Mouse (Mus musculus): Measurements from ENCODE around the gene Dhrs1. TPM values are rescaled to one million over a fixed set of nuclear protein-coding genes. Genes with fewer than 3 reads are reported as not detected.

Gene Dhrs1
- polyA plus RNA-seq, 1 experiment from 2014 or later = 60.3 TPM

- Histone ChIP-seq H3K27ac (ENCODE audit: low read depth, low read length) (peak within 1 kb of the TSS; percentile 48; the same call in 1 of the 2 replicates), H3K36me3 (ENCODE audit: control insufficient read depth, insufficient read depth, low read length) (peaks cover 12% of the 10 kb centered on the region), H3K4me2 (peak within 1 kb of the TSS; percentile 65), H3K27me3 (ENCODE audit: control insufficient read depth, insufficient read depth, low read length) (no peaks in the 10 kb centered on the region), H3K9ac (ENCODE audit: low read depth, low read length) (peak within 1 kb of the TSS; percentile 81), H3K4me3 (ENCODE audit: low read depth, low read length) (peak within 1 kb of the TSS; percentile 77), H3K9me3 (replicated peaks; ENCODE audit: control insufficient read depth, low read length) (no peaks in the 10 kb centered on the region), H3K4me1 (ENCODE audit: control insufficient read depth, insufficient read depth, low read length) (no peaks in the 10 kb centered on the region)
- WGBS (ENCODE audit: insufficient replicate concordance) = under 1% methylated on average over 49 of the region's 50 CpGs
- ATAC-seq (replicated peaks; ENCODE audit: insufficient number of reproducible peaks, low FRiP score, low TSS enrichment) = peak; percentile 85
Measured at GRCm38 (mm10) chr14:55721700-55722437, 23.6 kb downstream of the Dhrs1 start, which contains the start of gene Rabggta. TSS of gene Rabggta (minus strand) at chr14:55722263.

- peak overlapping the region; percentile 65 for H3K4me2 ChIP-seq
- H3K36me3 ChIP-seq (ENCODE audit: control insufficient read depth, insufficient read depth, low read length) = peaks cover 12% of the 10 kb centered on the region
- no peak for ATAC-seq (replicated peaks; ENCODE audit: insufficient number of reproducible peaks, low FRiP score, low TSS enrichment)
- H3K27ac ChIP-seq (ENCODE audit: low read depth, low read length) = no peak overlapping the region
- H3K4me3 ChIP-seq (ENCODE audit: low read depth, low read length) = no peak overlapping the region
- 77% methylated on average over 6 of the region's 6 CpGs for WGBS (ENCODE audit: insufficient replicate concordance)
- H3K4me1 ChIP-seq (ENCODE audit: control insufficient read depth, insufficient read depth, low read length) = no peaks in the 10 kb centered on the region
- H3K27me3 ChIP-seq (ENCODE audit: control insufficient read depth, insufficient read depth, low read length) = no peaks in the 10 kb centered on the region
- no peaks in the 10 kb centered on the region for H3K9me3 ChIP-seq (replicated peaks; ENCODE audit: control insufficient read depth, low read length)
- peak overlapping the region; percentile 81 for H3K9ac ChIP-seq (ENCODE audit: low read depth, low read length)
Measured at GRCm38 (mm10) chr14:55721076-55721475, 24.4 kb downstream of the Dhrs1 start.

- Histone ChIP-seq H3K9ac (ENCODE audit: low read depth, low read length) (no peak overlapping the region), H3K27ac (ENCODE audit: low read depth, low read length) (no peak overlapping the region), H3K4me1 (ENCODE audit: control insufficient read depth, insufficient read depth, low read length) (no peaks in the 10 kb centered on the region), H3K9me3 (replicated peaks; ENCODE audit: control insufficient read depth, low read length) (no peaks in the 10 kb centered on the region), H3K36me3 (ENCODE audit: control insufficient read depth, insufficient read depth, low read length) (peaks cover 12% of the 10 kb centered on the region), H3K27me3 (ENCODE audit: control insufficient read depth, insufficient read depth, low read length) (no peaks in the 10 kb centered on the region), H3K4me2 (no peak overlapping the region; the same call in 1 of the 2 replicates), H3K4me3 (ENCODE audit: low read depth, low read length) (no peak overlapping the region)
- 90% methylated on average over 12 of the region's 12 CpGs for WGBS (ENCODE audit: insufficient replicate concordance)
- ATAC-seq (replicated peaks; ENCODE audit: insufficient number of reproducible peaks, low FRiP score, low TSS enrichment) = no peak
Measured at GRCm38 (mm10) chr14:55720666-55721065, 24.8 kb downstream of the Dhrs1 start.

GRCm38 (mm10) chr14:55719737-55720136, 25.8 kb downstream of the Dhrs1 start:
- Histone ChIP-seq H3K27me3 (ENCODE audit: control insufficient read depth, insufficient read depth, low read length) (no peaks in the 10 kb centered on the region), H3K4me3 (ENCODE audit: low read depth, low read length) (no peak overlapping the region), H3K4me2 (no peak overlapping the region), H3K27ac (ENCODE audit: low read depth, low read length) (no peak overlapping the region), H3K9me3 (replicated peaks; ENCODE audit: control insufficient read depth, low read length) (no peaks in the 10 kb centered on the region), H3K4me1 (ENCODE audit: control insufficient read depth, insufficient read depth, low read length) (no peaks in the 10 kb centered on the region), H3K36me3 (ENCODE audit: control insufficient read depth, insufficient read depth, low read length) (peaks cover 12% of the 10 kb centered on the region), H3K9ac (ENCODE audit: low read depth, low read length) (no peak overlapping the region)
- 82% methylated on average over 6 of the region's 6 CpGs for WGBS (ENCODE audit: insufficient replicate concordance)
- no peak for ATAC-seq (replicated peaks; ENCODE audit: insufficient number of reproducible peaks, low FRiP score, low TSS enrichment)

DNA sequence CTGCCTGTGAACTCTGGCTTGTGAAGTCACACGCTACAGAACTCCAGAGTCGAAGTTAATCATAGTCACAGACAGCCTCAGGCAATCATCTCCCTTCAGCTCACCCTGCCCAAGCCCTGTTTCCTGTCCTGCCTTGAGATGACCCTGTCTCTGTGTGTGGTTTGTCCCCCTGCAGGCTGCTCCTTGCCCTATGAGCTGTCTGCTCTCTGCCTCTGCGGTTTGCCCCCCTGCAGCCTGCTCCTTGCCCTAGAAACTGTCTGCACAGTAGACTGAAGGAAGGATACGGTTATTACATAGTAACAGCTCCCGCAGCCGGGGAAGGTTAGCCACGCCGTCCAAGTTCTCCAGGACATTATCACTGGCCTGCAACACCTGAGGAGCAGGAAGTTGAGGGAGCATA, 28.6 kb downstream of the Dhrs1 start:
- peaks cover 19% of the 10 kb centered on the region for H3K27me3 ChIP-seq (ENCODE audit: control insufficient read depth, insufficient read depth, low read length)
- H3K9ac ChIP-seq (ENCODE audit: low read depth, low read length) = no peak overlapping the region
- no peak overlapping the region for H3K4me2 ChIP-seq
- WGBS (ENCODE audit: insufficient replicate concordance) = 75% methylated on average over 8 of the region's 8 CpGs
- no peak overlapping the region for H3K27ac ChIP-seq (ENCODE audit: low read depth, low read length)
- H3K4me3 ChIP-seq (ENCODE audit: low read depth, low read length) = no peak overlapping the region
- no peak for ATAC-seq (replicated peaks; ENCODE audit: insufficient number of reproducible peaks, low FRiP score, low TSS enrichment)
- no peaks in the 10 kb centered on the region for H3K9me3 ChIP-seq (replicated peaks; ENCODE audit: control insufficient read depth, low read length)
- peaks cover 8% of the 10 kb centered on the region; the same call in 1 of the 2 replicates for H3K4me1 ChIP-seq (ENCODE audit: control insufficient read depth, insufficient read depth, low read length)
- peaks cover 12% of the 10 kb centered on the region for H3K36me3 ChIP-seq (ENCODE audit: control insufficient read depth, insufficient read depth, low read length)

GRCm38 (mm10) chr14:55716271-55716670, 29.2 kb downstream of the Dhrs1 start:
- H3K4me2 ChIP-seq = no peak overlapping the region
- H3K36me3 ChIP-seq (ENCODE audit: control insufficient read depth, insufficient read depth, low read length) = peaks cover 12% of the 10 kb centered on the region
- WGBS (ENCODE audit: insufficient replicate concordance) = 82% methylated on average over 6 of the region's 6 CpGs
- no peak overlapping the region for H3K4me3 ChIP-seq (ENCODE audit: low read depth, low read length)
- H3K4me1 ChIP-seq (ENCODE audit: control insufficient read depth, insufficient read depth, low read length) = peaks cover 8% of the 10 kb centered on the region; the same call in 1 of the 2 replicates
- no peak for ATAC-seq (replicated peaks; ENCODE audit: insufficient number of reproducible peaks, low FRiP score, low TSS enrichment)
- H3K9me3 ChIP-seq (replicated peaks; ENCODE audit: control insufficient read depth, low read length) = no peaks in the 10 kb centered on the region
- peaks cover 25% of the 10 kb centered on the region for H3K27me3 ChIP-seq (ENCODE audit: control insufficient read depth, insufficient read depth, low read length)
- H3K27ac ChIP-seq (ENCODE audit: low read depth, low read length) = no peak overlapping the region
- no peak overlapping the region for H3K9ac ChIP-seq (ENCODE audit: low read depth, low read length)

- Histone ChIP-seq H3K27me3 (ENCODE audit: control insufficient read depth, insufficient read depth, low read length) (peaks cover 27% of the 10 kb centered on the region), H3K4me2 (no peak overlapping the region), H3K9ac (ENCODE audit: low read depth, low read length) (no peak overlapping the region), H3K9me3 (replicated peaks; ENCODE audit: control insufficient read depth, low read length) (no peaks in the 10 kb centered on the region), H3K36me3 (ENCODE audit: control insufficient read depth, insufficient read depth, low read length) (peaks cover 8% of the 10 kb centered on the region), H3K27ac (ENCODE audit: low read depth, low read length) (no peak overlapping the region), H3K4me1 (ENCODE audit: control insufficient read depth, insufficient read depth, low read length) (peaks cover 8% of the 10 kb centered on the region; the same call in 1 of the 2 replicates), H3K4me3 (ENCODE audit: low read depth, low read length) (no peak overlapping the region)
- ATAC-seq (replicated peaks; ENCODE audit: insufficient number of reproducible peaks, low FRiP score, low TSS enrichment) = no peak
- 35% methylated on average over 6 of the region's 6 CpGs for WGBS (ENCODE audit: insufficient replicate concordance)
Measured at GRCm38 (mm10) chr14:55714893-55715292, 30.6 kb downstream of the Dhrs1 start.

DNA sequence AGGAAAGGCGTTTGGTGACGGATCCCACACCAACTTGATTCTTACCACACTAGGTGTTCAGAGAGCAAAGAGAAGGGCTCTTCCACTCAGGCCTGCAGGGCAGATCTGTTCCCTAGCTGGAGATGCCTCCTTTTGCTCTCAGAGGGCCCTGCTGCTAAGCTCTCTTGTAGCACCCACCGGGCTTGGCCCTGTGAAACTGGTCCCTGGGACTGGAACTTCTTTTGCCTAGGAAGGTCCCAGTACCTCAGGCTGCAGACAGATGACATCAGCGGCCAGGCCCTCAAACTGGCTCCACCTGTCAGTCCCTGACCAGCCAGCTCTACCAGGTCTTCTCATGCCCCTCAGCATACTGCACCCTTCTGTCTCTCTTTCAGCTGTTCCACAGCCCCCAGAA, 31.8 kb downstream of the Dhrs1 start, which contains the start of gene Tgm1:
Tgm1 (minus strand) TSS at position 198 of the 394 bp plus-strand sequence.
- Histone ChIP-seq H3K4me1 (ENCODE audit: control insufficient read depth, insufficient read depth, low read length) (peaks cover 8% of the 10 kb centered on the region; the same call in 1 of the 2 replicates), H3K27ac (ENCODE audit: low read depth, low read length) (no peak within 1 kb of the TSS), H3K9ac (ENCODE audit: low read depth, low read length) (no peak within 1 kb of the TSS), H3K27me3 (ENCODE audit: control insufficient read depth, insufficient read depth, low read length) (peaks cover 27% of the 10 kb centered on the region), H3K9me3 (replicated peaks; ENCODE audit: control insufficient read depth, low read length) (no peaks in the 10 kb centered on the region), H3K4me2 (peak within 1 kb of the TSS; percentile 62), H3K36me3 (ENCODE audit: control insufficient read depth, insufficient read depth, low read length) (peaks cover 8% of the 10 kb centered on the region), H3K4me3 (ENCODE audit: low read depth, low read length) (peak within 1 kb of the TSS; percentile 28)
- WGBS (ENCODE audit: insufficient replicate concordance) = 23% methylated on average over 4 of the region's 4 CpGs
- no peak for ATAC-seq (replicated peaks; ENCODE audit: insufficient number of reproducible peaks, low FRiP score, low TSS enrichment)

Measured in heart, embryonic 11.5 days (tissue).